Mouse (Mus musculus) 3T3-L1 (cell line): ENCODE data around the gene Enpp3.
A peak's percentile ranks its signal among the peaks of the same experiment; 100 is the strongest.
"Not testable (repeated sequence)": the region's sequence is repeated elsewhere in the genome, so short reads cannot be mapped to it uniquely, and the experiment has no call there.

Source experiments
- DNase-seq: peaks from one replicate; pipeline ENCODE4 v3.0.0-alpha.2; 2015; ENCODE audit warnings: low read depth, low spot score

Enpp3 gene

GRCm38 (mm10) chr10:24822842-24823241, 19.8 kb downstream of the Enpp3 start:
- peak; percentile 61 for DNase-seq

- DNase-seq = peak; percentile 50
Observed at GRCm38 (mm10) chr10:24821990-24822676, 20.5 kb downstream of the Enpp3 start.

GRCm38 (mm10) chr10:24819526-24819925, 23.1 kb downstream of the Enpp3 start:
- no peak for DNase-seq

GRCm38 (mm10) chr10:24810639-24811038, 32.0 kb downstream of the Enpp3 start:
- DNase-seq = no peak

- DNase-seq = no peak
Observed at GRCm38 (mm10) chr10:24806756-24807155, 35.9 kb downstream of the Enpp3 start.

- DNase-seq = no peak
Observed at GRCm38 (mm10) chr10:24805876-24806275, 36.7 kb downstream of the Enpp3 start.

- no peak for DNase-seq
Observed at GRCm38 (mm10) chr10:24805173-24805572, 37.5 kb downstream of the Enpp3 start.

- DNase-seq = not testable (repeated sequence)
Observed at GRCm38 (mm10) chr10:24802742-24803244, 39.8 kb downstream of the Enpp3 start.

- DNase-seq = no peak
Observed at GRCm38 (mm10) chr10:24801796-24802195, 40.8 kb downstream of the Enpp3 start.

- peak; percentile 69 for DNase-seq
Observed at GRCm38 (mm10) chr10:24797246-24797645, 45.4 kb downstream of the Enpp3 start.

GRCm38 (mm10) chr10:24792756-24793155, 49.9 kb downstream of the Enpp3 start:
- no peak for DNase-seq

GRCm38 (mm10) chr10:24789747-24790545, 52.7 kb downstream of the Enpp3 start:
- peak; percentile 71 for DNase-seq

- no peak for DNase-seq
Observed at GRCm38 (mm10) chr10:24785345-24785744, 57.3 kb downstream of the Enpp3 start.

GRCm38 (mm10) chr10:24784624-24785276, 57.9 kb downstream of the Enpp3 start:
- DNase-seq = no peak

- no peak for DNase-seq
Observed at GRCm38 (mm10) chr10:24783946-24784345, 58.7 kb downstream of the Enpp3 start.

- DNase-seq = peak; percentile 69
Observed at GRCm38 (mm10) chr10:24778643-24779020, 64.0 kb downstream of the Enpp3 start.

GRCm38 (mm10) chr10:24777916-24778642, 64.5 kb downstream of the Enpp3 start:
- peak; percentile 79 for DNase-seq

GRCm38 (mm10) chr10:24769496-24769895, 73.1 kb downstream of the Enpp3 start:
- DNase-seq = no peak

- no peak for DNase-seq
Observed at GRCm38 (mm10) chr10:24767695-24768094, 74.9 kb downstream of the Enpp3 start.

- peak; percentile 69 for DNase-seq
Observed at GRCm38 (mm10) chr10:24766061-24766460, 76.6 kb downstream of the Enpp3 start.

GRCm38 (mm10) chr10:24765151-24765755, 77.4 kb downstream of the Enpp3 start:
- DNase-seq = peak; percentile 91
